Mouse (Mus musculus) megakaryocyte, adult 5-6 weeks (primary cell): Measurements from ENCODE around the gene Sgcd. TPM values are rescaled to one million over a fixed set of nuclear protein-coding genes. Genes with fewer than 3 reads are reported as not detected.
"Not testable (repeated sequence)": the region's sequence is repeated elsewhere in the genome, so short reads cannot be mapped to it uniquely, and the experiment has no call there.

Experiments used
- ATAC-seq: 2 replicates; pipeline ENCODE4 v1.8.0; 2016; ENCODE audit warnings: mild to moderate bottlenecking, inconsistent platforms; ENCODE audit not compliant: poor library complexity, severe bottlenecking
- total RNA-seq, 2 experiments: library from RNA; stranded (forward) in 1 of 2; stranded (reverse) in 1 of 2; fragments of 153-499, 151-499 nt in 1 of 2; fragments of 221-1000, 200-1000 nt in 1 of 2; gene quantifications; 2 replicates each; pipeline versions ENCODE4 v1.2.3 to v1.2.4; 2015 to 2017

Sgcd gene
- total RNA-seq, 2 experiments from 2014 or later, result not detected

GRCm38 (mm10) chr11:47473493-47474230 lies 515.1 kb downstream of the Sgcd start:
- ATAC-seq, result no peak

GRCm38 (mm10) chr11:47460700-47461099 lies 528.1 kb downstream of the Sgcd start:
- ATAC-seq, result not testable (repeated sequence)

GRCm38 (mm10) chr11:47460149-47460548 lies 528.6 kb downstream of the Sgcd start:
- no peak for ATAC-seq

GRCm38 (mm10) chr11:47459214-47459613 lies 529.6 kb downstream of the Sgcd start:
- ATAC-seq, result no peak

GRCm38 (mm10) chr11:47447790-47448189 lies 541.0 kb downstream of the Sgcd start:
- ATAC-seq, result no peak

GRCm38 (mm10) chr11:47446337-47446736 lies 542.4 kb downstream of the Sgcd start:
- no peak for ATAC-seq

- ATAC-seq, result no peak
Measured at GRCm38 (mm10) chr11:47445683-47446082, 543.1 kb downstream of the Sgcd start.

- no peak for ATAC-seq
Measured at GRCm38 (mm10) chr11:47442266-47442665, 546.5 kb downstream of the Sgcd start.

GRCm38 (mm10) chr11:47399607-47400006 lies 589.2 kb downstream of the Sgcd start:
- ATAC-seq, result no peak

- not testable (repeated sequence) for ATAC-seq
Measured at GRCm38 (mm10) chr11:47390798-47391197, 598.0 kb downstream of the Sgcd start.

- ATAC-seq, result no peak
Measured at GRCm38 (mm10) chr11:47389327-47389726, 599.4 kb downstream of the Sgcd start.

GRCm38 (mm10) chr11:47387726-47388125 lies 601.0 kb downstream of the Sgcd start:
- ATAC-seq, result no peak

GRCm38 (mm10) chr11:47386136-47386535 lies 602.6 kb downstream of the Sgcd start:
- ATAC-seq, result no peak

GRCm38 (mm10) chr11:47379630-47379958 lies 609.2 kb downstream of the Sgcd start:
- ATAC-seq, result no peak

- no peak for ATAC-seq
Measured at GRCm38 (mm10) chr11:47378843-47379629, 609.7 kb downstream of the Sgcd start.

GRCm38 (mm10) chr11:47377421-47377820 lies 611.3 kb downstream of the Sgcd start:
- no peak for ATAC-seq

- ATAC-seq, result no peak
Measured at GRCm38 (mm10) chr11:47376915-47377314, 611.9 kb downstream of the Sgcd start.

GRCm38 (mm10) chr11:47371616-47372015 lies 617.2 kb downstream of the Sgcd start:
- no peak for ATAC-seq

GRCm38 (mm10) chr11:47351585-47351984 lies 637.2 kb downstream of the Sgcd start:
- ATAC-seq, result no peak

GRCm38 (mm10) chr11:47343486-47343885 lies 645.3 kb downstream of the Sgcd start:
- no peak for ATAC-seq

GRCm38 (mm10) chr11:47333702-47334101 lies 655.1 kb downstream of the Sgcd start:
- ATAC-seq, result no peak

GRCm38 (mm10) chr11:47305579-47305978 lies 683.2 kb downstream of the Sgcd start:
- ATAC-seq, result no peak
